Mouse (Mus musculus): ENCODE data around the gene B4galt2. TPM values are rescaled to one million over a fixed set of nuclear protein-coding genes. Genes with fewer than 3 reads are reported as not detected.

Gene B4galt2
- total and polyA plus RNA-seq, 3 experiments, result 0.08 to 0.19 TPM; not detected in 1

DNA sequence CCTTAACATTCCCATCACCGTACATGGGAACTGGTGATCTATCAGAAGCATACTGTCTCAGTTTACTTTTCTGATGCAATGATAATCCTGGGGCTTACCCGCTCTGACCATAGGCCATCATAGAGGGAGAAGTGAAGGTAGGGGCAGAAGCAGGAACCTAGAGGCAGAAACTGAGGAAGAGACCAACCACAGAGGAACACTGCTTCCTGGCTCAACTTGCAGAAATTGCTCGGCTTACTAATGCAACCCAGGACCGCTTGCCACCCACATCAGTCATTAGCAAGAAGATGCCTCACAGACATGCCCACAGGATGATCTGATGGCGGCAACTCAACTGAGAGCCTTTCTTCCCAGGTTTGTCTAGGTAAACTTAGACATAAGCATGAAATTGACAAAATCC, 35.5 kb upstream of the B4galt2 start:
- H3K36me3 ChIP-seq (ENCODE audit: control insufficient read depth in 1 of 2, insufficient read depth in 2 of 2, low read length in 2 of 2), result peaks cover 0 to 31% of the 10 kb centered on the region in 2 experiments; a peak in 2 of 4 replicates
- peak overlapping the region; percentile 80 for H3K27ac ChIP-seq (ENCODE audit: control insufficient read depth, low read depth, low read length)
- H3K9me3 ChIP-seq (replicated peaks; ENCODE audit: insufficient read depth, low read length), result no peaks in the 10 kb centered on the region
- peak; percentile 56 for DNase-seq (ENCODE audit: low read depth, low spot score)
- H3K9ac ChIP-seq (ENCODE audit: control insufficient read depth, low read depth, low read length, poor library complexity, severe bottlenecking), result peak overlapping the region; percentile 61
- H3K4me3 ChIP-seq (ENCODE audit: control insufficient read depth in 1 of 2, insufficient read depth in 1 of 2, low read depth in 2 of 2, low read length in 2 of 2), result peak overlapping the region; percentile 4 to 42; a peak in 1 of 4 replicates
- H3K79me2 ChIP-seq (ENCODE audit: control insufficient read depth, insufficient read depth, low read length, poor library complexity), result peaks cover 11% of the 10 kb centered on the region
- H3K4me1 ChIP-seq (ENCODE audit: control insufficient read depth in 1 of 2, insufficient read depth in 2 of 2, low read length in 2 of 2), result peaks cover 16 to 36% of the 10 kb centered on the region in 2 experiments
- no peak for TF ChIP-seq JUND (IDR thresholded peaks at IDR 0.05; ENCODE audit: low read depth, low read length)
- TF ChIP-seq TBP (IDR thresholded peaks at IDR 0.05; ENCODE audit: low read depth, low read length), result peak; percentile 58
- H3K27me3 ChIP-seq (ENCODE audit: control insufficient read depth in 1 of 2, insufficient read depth in 2 of 2, low read length in 2 of 2), result no peaks in the 10 kb centered on the region

DNA sequence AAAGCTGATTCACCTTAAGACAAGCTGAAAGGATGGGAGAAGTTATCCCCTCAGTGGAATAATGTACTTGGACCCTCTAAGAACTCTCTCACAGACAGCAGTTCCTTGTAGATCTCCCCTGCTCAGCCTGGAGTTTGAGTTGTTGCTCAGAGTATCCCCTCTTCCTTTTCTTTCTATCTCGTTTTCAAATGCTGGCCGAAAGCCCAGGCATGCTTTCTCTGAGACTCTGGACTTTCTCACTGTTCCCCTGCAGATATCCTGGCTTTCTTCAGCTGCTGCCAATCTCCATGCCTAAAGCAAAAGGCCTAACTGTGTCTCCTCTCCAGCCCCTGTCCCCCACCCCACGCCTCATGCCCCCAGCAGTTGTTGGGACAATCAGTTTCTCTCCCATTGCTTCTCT, 35.0 kb upstream of the B4galt2 start:
- Histone ChIP-seq H3K9ac (ENCODE audit: control insufficient read depth, low read depth, low read length, poor library complexity, severe bottlenecking) (peak overlapping the region; percentile 61), H3K27me3 (ENCODE audit: control insufficient read depth in 1 of 2, insufficient read depth in 2 of 2, low read length in 2 of 2) (no peaks in the 10 kb centered on the region), H3K4me1 (ENCODE audit: control insufficient read depth in 1 of 2, insufficient read depth in 2 of 2, low read length in 2 of 2) (peaks cover 16 to 41% of the 10 kb centered on the region in 2 experiments), H3K36me3 (ENCODE audit: control insufficient read depth in 1 of 2, insufficient read depth in 2 of 2, low read length in 2 of 2) (peaks cover 0 to 35% of the 10 kb centered on the region in 2 experiments; a peak in 2 of 4 replicates), H3K79me2 (ENCODE audit: control insufficient read depth, insufficient read depth, low read length, poor library complexity) (peaks cover 16% of the 10 kb centered on the region), H3K9me3 (replicated peaks; ENCODE audit: insufficient read depth, low read length) (no peaks in the 10 kb centered on the region), H3K27ac (ENCODE audit: control insufficient read depth, low read depth, low read length) (peak overlapping the region; percentile 80), H3K4me3 (ENCODE audit: control insufficient read depth in 1 of 2, insufficient read depth in 1 of 2, low read depth in 2 of 2, low read length in 2 of 2) (peak overlapping the region; percentile 34 to 42)
- peak; percentile 75 for DNase-seq (ENCODE audit: low read depth, low spot score)
- TF ChIP-seq TCF12 (IDR thresholded peaks at IDR 0.05; ENCODE audit: low read depth, low read length), result no peak
- TF ChIP-seq ZC3H11A (IDR thresholded peaks at IDR 0.05; ENCODE audit: low read depth, low read length), result no peak
- TF ChIP-seq BHLHE40 (IDR thresholded peaks at IDR 0.05; ENCODE audit: borderline replicate concordance, low read depth, low read length), result no peak
- TF ChIP-seq MAX (IDR thresholded peaks at IDR 0.05; ENCODE audit: low read length), result 0 out of 2 replicates have a peak, but pooled peaks have one; percentile 14
- peak; percentile 62 for TF ChIP-seq MYC (IDR thresholded peaks at IDR 0.05; ENCODE audit: low read depth, low read length)
- no peak for TF ChIP-seq SIN3A (IDR thresholded peaks at IDR 0.05; ENCODE audit: low read length)
- TF ChIP-seq MXI1 (IDR thresholded peaks at IDR 0.05; ENCODE audit: low read depth, low read length), result peak; percentile 52; the same call in 1 of the 2 replicates
- TF ChIP-seq RAD21 (IDR thresholded peaks at IDR 0.05; ENCODE audit: low read depth, low read length), result no peak
- no peak for TF ChIP-seq GABPA (IDR thresholded peaks at IDR 0.05; ENCODE audit: low read depth, low read length)
- TF ChIP-seq CTCF (IDR thresholded peaks at IDR 0.05 in 2 of 3, conservative IDR thresholded peaks at IDR 0.05 in 1 of 3; ENCODE audit: control insufficient read depth in 1 of 3, insufficient read depth in 1 of 3, low read depth in 2 of 3, low read length in 3 of 3, poor library complexity in 1 of 3, severe bottlenecking in 1 of 3), result no peak

DNA sequence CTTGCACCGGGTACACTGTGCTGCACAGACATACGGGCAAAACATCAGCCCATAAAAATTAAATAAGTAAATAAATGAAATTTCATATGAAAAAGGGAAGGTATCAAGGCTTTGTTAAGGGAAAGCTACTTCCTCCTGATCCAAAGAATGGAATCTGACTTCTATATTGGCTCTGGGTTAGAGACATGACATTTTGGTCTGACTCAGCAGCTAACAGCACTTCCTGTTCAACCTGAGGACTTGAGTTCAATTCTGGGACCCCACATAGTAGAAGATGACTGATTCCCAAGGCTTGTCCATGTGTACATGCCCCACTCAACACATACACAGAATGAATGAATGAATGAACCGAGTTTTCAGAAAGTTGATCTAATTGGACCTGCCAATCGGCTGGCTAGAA, 34.6 kb upstream of the B4galt2 start:
- H3K27ac ChIP-seq (ENCODE audit: control insufficient read depth, low read depth, low read length), result peak overlapping the region; percentile 80
- peak; percentile 67 for DNase-seq (ENCODE audit: low read depth, low spot score)
- no peaks in the 10 kb centered on the region for H3K9me3 ChIP-seq (replicated peaks; ENCODE audit: insufficient read depth, low read length)
- peak overlapping the region; percentile 34 to 42 for H3K4me3 ChIP-seq (ENCODE audit: control insufficient read depth in 1 of 2, insufficient read depth in 1 of 2, low read depth in 2 of 2, low read length in 2 of 2)
- peak overlapping the region; percentile 61 for H3K9ac ChIP-seq (ENCODE audit: control insufficient read depth, low read depth, low read length, poor library complexity, severe bottlenecking)
- peaks cover 20% of the 10 kb centered on the region for H3K79me2 ChIP-seq (ENCODE audit: control insufficient read depth, insufficient read depth, low read length, poor library complexity)
- H3K27me3 ChIP-seq (ENCODE audit: control insufficient read depth in 1 of 2, insufficient read depth in 2 of 2, low read length in 2 of 2), result no peaks in the 10 kb centered on the region
- H3K36me3 ChIP-seq (ENCODE audit: control insufficient read depth in 1 of 2, insufficient read depth in 2 of 2, low read length in 2 of 2), result peaks cover 0 to 38% of the 10 kb centered on the region in 2 experiments; a peak in 2 of 4 replicates
- H3K4me1 ChIP-seq (ENCODE audit: control insufficient read depth in 1 of 2, insufficient read depth in 2 of 2, low read length in 2 of 2), result peaks cover 16 to 45% of the 10 kb centered on the region in 2 experiments
- TF ChIP-seq MYC (IDR thresholded peaks at IDR 0.05; ENCODE audit: low read depth, low read length) (no peak), NELFE (IDR thresholded peaks at IDR 0.05; ENCODE audit: low read depth, low read length) (0 out of 2 replicates have a peak, but pooled peaks have one; percentile 12), CHD2 (IDR thresholded peaks at IDR 0.05; ENCODE audit: low read length) (no peak), MAX (IDR thresholded peaks at IDR 0.05; ENCODE audit: low read length) (0 out of 2 replicates have a peak, but pooled peaks have one; percentile 9), CHD1 (IDR thresholded peaks at IDR 0.05; ENCODE audit: low read depth, low read length) (peak; percentile 63; the same call in 1 of the 2 replicates), ETS1 (IDR thresholded peaks at IDR 0.05; ENCODE audit: low read depth, low read length) (peak; percentile 5; the same call in 1 of the 2 replicates), MAFK (IDR thresholded peaks at IDR 0.05; ENCODE audit: borderline replicate concordance, low read depth, low read length) (peak; percentile 73; the same call in 1 of the 2 replicates)
